Mouse (Mus musculus): ENCODE data around the gene Sdk1. TPM values are rescaled to one million over a fixed set of nuclear protein-coding genes. Genes with fewer than 3 reads are reported as not detected.

The Sdk1 gene
- polyA plus RNA-seq, 1 experiment from 2014 or later: 0.59 TPM

- no peak overlapping the region for H3K4me3 ChIP-seq (ENCODE audit: low read length)
- H3K27me3 ChIP-seq (ENCODE audit: control insufficient read depth, insufficient read depth, low read depth, low read length): no peaks in the 10 kb centered on the region
- H3K36me3 ChIP-seq (ENCODE audit: control insufficient read depth, insufficient read depth, low read length): no peaks in the 10 kb centered on the region
- H3K4me2 ChIP-seq (ENCODE audit: low read depth, low read length): no peak overlapping the region
- H3K4me1 ChIP-seq (replicated peaks; ENCODE audit: control insufficient read depth, insufficient read depth, low read length): no peaks in the 10 kb centered on the region
- 76% methylated on average over 11 of the region's 11 CpGs for WGBS
- no peak for ATAC-seq (ENCODE audit: low read depth)
- H3K27ac ChIP-seq (ENCODE audit: low read length): no peak overlapping the region
- H3K9ac ChIP-seq (ENCODE audit: low read length): no peak overlapping the region
- H3K9me3 ChIP-seq (ENCODE audit: control insufficient read depth, low read length): peaks cover 5% of the 10 kb centered on the region; the same call in 1 of the 2 replicates
Measured at GRCm38 (mm10) chr5:142179304-142179703, 938.0 kb downstream of the Sdk1 start.

- Histone ChIP-seq H3K27me3 (ENCODE audit: control insufficient read depth, insufficient read depth, low read depth, low read length) (no peaks in the 10 kb centered on the region), H3K4me3 (ENCODE audit: low read length) (no peak overlapping the region), H3K4me1 (replicated peaks; ENCODE audit: control insufficient read depth, insufficient read depth, low read length) (no peaks in the 10 kb centered on the region), H3K9me3 (ENCODE audit: control insufficient read depth, low read length) (no peaks in the 10 kb centered on the region), H3K4me2 (ENCODE audit: low read depth, low read length) (no peak overlapping the region), H3K9ac (ENCODE audit: low read length) (no peak overlapping the region), H3K36me3 (ENCODE audit: control insufficient read depth, insufficient read depth, low read length) (no peaks in the 10 kb centered on the region), H3K27ac (ENCODE audit: low read length) (no peak overlapping the region)
- ATAC-seq (ENCODE audit: low read depth): no peak
- 55% methylated on average over 14 of the region's 14 CpGs for WGBS
Measured at GRCm38 (mm10) chr5:142181862-142182261, 940.6 kb downstream of the Sdk1 start.

GRCm38 (mm10) chr5:142188765-142189164, 947.5 kb downstream of the Sdk1 start:
- no peak overlapping the region for H3K9ac ChIP-seq (ENCODE audit: low read length)
- no peaks in the 10 kb centered on the region for H3K9me3 ChIP-seq (ENCODE audit: control insufficient read depth, low read length)
- 58% methylated on average over 5 of the region's 5 CpGs for WGBS
- H3K4me1 ChIP-seq (replicated peaks; ENCODE audit: control insufficient read depth, insufficient read depth, low read length): no peaks in the 10 kb centered on the region
- no peaks in the 10 kb centered on the region for H3K36me3 ChIP-seq (ENCODE audit: control insufficient read depth, insufficient read depth, low read length)
- no peak overlapping the region for H3K27ac ChIP-seq (ENCODE audit: low read length)
- ATAC-seq (ENCODE audit: low read depth): no peak
- H3K27me3 ChIP-seq (ENCODE audit: control insufficient read depth, insufficient read depth, low read depth, low read length): no peaks in the 10 kb centered on the region
- no peak overlapping the region for H3K4me2 ChIP-seq (ENCODE audit: low read depth, low read length)
- no peak overlapping the region for H3K4me3 ChIP-seq (ENCODE audit: low read length)

- Histone ChIP-seq H3K27ac (ENCODE audit: low read length) (no peak overlapping the region), H3K9ac (ENCODE audit: low read length) (no peak overlapping the region), H3K4me1 (replicated peaks; ENCODE audit: control insufficient read depth, insufficient read depth, low read length) (no peaks in the 10 kb centered on the region), H3K4me2 (ENCODE audit: low read depth, low read length) (no peak overlapping the region), H3K9me3 (ENCODE audit: control insufficient read depth, low read length) (no peaks in the 10 kb centered on the region), H3K36me3 (ENCODE audit: control insufficient read depth, insufficient read depth, low read length) (no peaks in the 10 kb centered on the region), H3K27me3 (ENCODE audit: control insufficient read depth, insufficient read depth, low read depth, low read length) (no peaks in the 10 kb centered on the region), H3K4me3 (ENCODE audit: low read length) (no peak overlapping the region)
- ATAC-seq (ENCODE audit: low read depth): no peak
Measured at GRCm38 (mm10) chr5:142209911-142210310, 968.6 kb downstream of the Sdk1 start.

- no peak overlapping the region for H3K4me2 ChIP-seq (ENCODE audit: low read depth, low read length)
- H3K9ac ChIP-seq (ENCODE audit: low read length): no peak overlapping the region
- no peaks in the 10 kb centered on the region for H3K9me3 ChIP-seq (ENCODE audit: control insufficient read depth, low read length)
- 52% methylated on average over 11 of the region's 11 CpGs for WGBS
- no peak for ATAC-seq (ENCODE audit: low read depth)
- no peaks in the 10 kb centered on the region for H3K36me3 ChIP-seq (ENCODE audit: control insufficient read depth, insufficient read depth, low read length)
- H3K4me1 ChIP-seq (replicated peaks; ENCODE audit: control insufficient read depth, insufficient read depth, low read length): no peaks in the 10 kb centered on the region
- H3K27me3 ChIP-seq (ENCODE audit: control insufficient read depth, insufficient read depth, low read depth, low read length): no peaks in the 10 kb centered on the region
- H3K4me3 ChIP-seq (ENCODE audit: low read length): no peak overlapping the region
- H3K27ac ChIP-seq (ENCODE audit: low read length): no peak overlapping the region
Measured at GRCm38 (mm10) chr5:142212252-142212651, 971.0 kb downstream of the Sdk1 start.

- H3K9ac ChIP-seq (ENCODE audit: low read length): no peak overlapping the region
- no peaks in the 10 kb centered on the region for H3K27me3 ChIP-seq (ENCODE audit: control insufficient read depth, insufficient read depth, low read depth, low read length)
- H3K27ac ChIP-seq (ENCODE audit: low read length): no peak overlapping the region
- peak; percentile 56 for ATAC-seq (ENCODE audit: low read depth)
- H3K4me2 ChIP-seq (ENCODE audit: low read depth, low read length): no peak overlapping the region
- peaks cover 5% of the 10 kb centered on the region for H3K9me3 ChIP-seq (ENCODE audit: control insufficient read depth, low read length)
- 61% methylated on average over 5 of the region's 5 CpGs for WGBS
- no peaks in the 10 kb centered on the region for H3K36me3 ChIP-seq (ENCODE audit: control insufficient read depth, insufficient read depth, low read length)
- no peak overlapping the region for H3K4me3 ChIP-seq (ENCODE audit: low read length)
- no peaks in the 10 kb centered on the region for H3K4me1 ChIP-seq (replicated peaks; ENCODE audit: control insufficient read depth, insufficient read depth, low read length)
Measured at GRCm38 (mm10) chr5:142215981-142216380, 974.7 kb downstream of the Sdk1 start.

- Histone ChIP-seq H3K9me3 (ENCODE audit: control insufficient read depth, low read length) (peaks cover 5% of the 10 kb centered on the region), H3K4me2 (ENCODE audit: low read depth, low read length) (no peak overlapping the region), H3K9ac (ENCODE audit: low read length) (no peak overlapping the region), H3K36me3 (ENCODE audit: control insufficient read depth, insufficient read depth, low read length) (no peaks in the 10 kb centered on the region), H3K4me3 (ENCODE audit: low read length) (no peak overlapping the region), H3K27ac (ENCODE audit: low read length) (no peak overlapping the region), H3K4me1 (replicated peaks; ENCODE audit: control insufficient read depth, insufficient read depth, low read length) (no peaks in the 10 kb centered on the region), H3K27me3 (ENCODE audit: control insufficient read depth, insufficient read depth, low read depth, low read length) (no peaks in the 10 kb centered on the region)
- no peak for ATAC-seq (ENCODE audit: low read depth)
- 83% methylated on average over 12 of the region's 12 CpGs for WGBS
Measured at GRCm38 (mm10) chr5:142220851-142221503, 979.7 kb downstream of the Sdk1 start.

- Histone ChIP-seq H3K9me3 (ENCODE audit: control insufficient read depth, low read length) (no peaks in the 10 kb centered on the region), H3K4me1 (replicated peaks; ENCODE audit: control insufficient read depth, insufficient read depth, low read length) (no peaks in the 10 kb centered on the region), H3K4me2 (ENCODE audit: low read depth, low read length) (no peak overlapping the region), H3K36me3 (ENCODE audit: control insufficient read depth, insufficient read depth, low read length) (no peaks in the 10 kb centered on the region), H3K27me3 (ENCODE audit: control insufficient read depth, insufficient read depth, low read depth, low read length) (no peaks in the 10 kb centered on the region), H3K27ac (ENCODE audit: low read length) (no peak overlapping the region), H3K4me3 (ENCODE audit: low read length) (no peak overlapping the region), H3K9ac (ENCODE audit: low read length) (no peak overlapping the region)
- ATAC-seq (ENCODE audit: low read depth): no peak
- 81% methylated on average over 18 of the region's 18 CpGs for WGBS
Measured at GRCm38 (mm10) chr5:142228957-142229810, 987.9 kb downstream of the Sdk1 start.

GRCm38 (mm10) chr5:142229811-142230205, 988.5 kb downstream of the Sdk1 start:
- H3K4me1 ChIP-seq (replicated peaks; ENCODE audit: control insufficient read depth, insufficient read depth, low read length): no peaks in the 10 kb centered on the region
- H3K4me2 ChIP-seq (ENCODE audit: low read depth, low read length): no peak overlapping the region
- no peak for ATAC-seq (ENCODE audit: low read depth)
- H3K36me3 ChIP-seq (ENCODE audit: control insufficient read depth, insufficient read depth, low read length): no peaks in the 10 kb centered on the region
- H3K4me3 ChIP-seq (ENCODE audit: low read length): no peak overlapping the region
- H3K27ac ChIP-seq (ENCODE audit: low read length): no peak overlapping the region
- H3K9me3 ChIP-seq (ENCODE audit: control insufficient read depth, low read length): no peaks in the 10 kb centered on the region
- no peak overlapping the region for H3K9ac ChIP-seq (ENCODE audit: low read length)
- 75% methylated on average over 8 of the region's 8 CpGs for WGBS
- no peaks in the 10 kb centered on the region for H3K27me3 ChIP-seq (ENCODE audit: control insufficient read depth, insufficient read depth, low read depth, low read length)

All from lung, embryonic 16.5 days (tissue).